Mouse (Mus musculus): ENCODE measurements around the gene Kcp.

- peak; percentile 67 for TF ChIP-seq CTCF (IDR thresholded peaks at IDR 0.05; ENCODE audit: low read depth)
- no peak for TF ChIP-seq EP300 (optimal IDR thresholded peaks at IDR 0.05)
These were observed 6.2 kb downstream of the Kcp start for GRCm38 (mm10) chr6:29501599-29501998.
